Mouse (Mus musculus): ENCODE measurements at regions not wholly inside any gene's neighbourhood (a gene's known extent, or its start where the extent isn't known, plus 50 kb on each side); places are given as distances from the start of the nearest gene placed in this dataset.

DNA sequence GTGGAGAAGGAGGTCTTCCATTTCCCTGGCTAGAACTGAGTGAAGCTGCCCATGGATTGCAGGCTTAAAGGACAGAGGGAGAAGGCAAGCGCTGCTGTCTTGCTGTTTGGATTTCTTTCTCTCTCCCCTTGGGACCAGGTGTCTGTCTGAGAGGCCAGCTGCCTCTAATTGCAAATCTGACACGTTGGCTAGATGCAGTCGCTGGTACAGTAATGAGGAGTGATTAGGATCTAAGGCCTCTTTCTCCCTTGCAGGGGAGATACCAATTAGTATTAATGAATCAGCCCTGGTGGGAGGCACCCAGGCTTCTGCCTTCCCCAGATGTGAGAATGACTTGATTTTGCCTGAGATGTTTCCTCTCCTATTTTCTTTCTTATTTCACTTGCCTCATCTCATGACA lies 100.1 kb upstream of the Lyplal1 start:
- Histone ChIP-seq H3K4me1 (replicated peaks; ENCODE audit: insufficient read depth, low read length) (no peaks in the 10 kb centered on the region), H3K36me3 (ENCODE audit: insufficient read depth, low read length) (no peaks in the 10 kb centered on the region), H3K4me3 (replicated peaks; ENCODE audit: low read depth, low read length) (no peak overlapping the region), H3K4me2 (ENCODE audit: low read length) (no peak overlapping the region), H3K9ac (ENCODE audit: low read depth, low read length) (no peak overlapping the region), H3K27me3 (ENCODE audit: insufficient read depth, low read length) (no peaks in the 10 kb centered on the region), H3K9me3 (replicated peaks; ENCODE audit: low read length) (no peaks in the 10 kb centered on the region), H3K27ac (no peak overlapping the region)
- ATAC-seq (replicated peaks; ENCODE audit: low FRiP score, low read depth): no peak
- DNase-seq (ENCODE audit: low spot score): no peak
- TF ChIP-seq CTCF (IDR thresholded peaks at IDR 0.05; ENCODE audit: low read depth): no peak
- 15% methylated on average over 3 of the region's 3 CpGs for WGBS

DNA sequence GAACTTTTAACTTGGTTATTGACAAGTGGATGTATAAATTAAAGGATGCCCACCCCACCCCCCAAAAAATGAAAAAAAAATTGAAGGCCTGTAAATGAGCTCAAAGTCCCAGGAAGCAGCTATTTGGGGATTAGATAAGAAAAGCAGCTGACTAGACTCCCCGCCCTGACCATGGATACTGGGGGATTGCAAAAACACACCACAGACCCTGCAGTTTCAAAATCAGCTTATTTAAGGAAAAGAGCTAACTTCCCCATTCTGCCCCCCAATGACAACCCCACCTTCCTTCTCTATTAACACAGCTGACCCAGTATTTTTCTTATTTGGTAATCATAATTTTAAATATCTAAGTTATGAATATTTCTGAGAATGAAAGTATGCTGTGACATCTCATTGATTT lies 87.0 kb upstream of the Lyplal1 start:
- Histone ChIP-seq H3K4me2 (ENCODE audit: low read length) (no peak overlapping the region), H3K27me3 (ENCODE audit: insufficient read depth, low read length) (no peaks in the 10 kb centered on the region), H3K9ac (ENCODE audit: low read depth, low read length) (no peak overlapping the region), H3K9me3 (replicated peaks; ENCODE audit: low read length) (no peaks in the 10 kb centered on the region), H3K36me3 (ENCODE audit: insufficient read depth, low read length) (no peaks in the 10 kb centered on the region), H3K4me3 (replicated peaks; ENCODE audit: low read depth, low read length) (no peak overlapping the region), H3K4me1 (replicated peaks; ENCODE audit: insufficient read depth, low read length) (no peaks in the 10 kb centered on the region), H3K27ac (no peak overlapping the region)
- 96% methylated on average over 1 of the region's 1 CpGs for WGBS
- TF ChIP-seq CTCF (IDR thresholded peaks at IDR 0.05; ENCODE audit: low read depth): no peak
- DNase-seq (ENCODE audit: low spot score): no peak
- no peak for ATAC-seq (replicated peaks; ENCODE audit: low FRiP score, low read depth)

DNA sequence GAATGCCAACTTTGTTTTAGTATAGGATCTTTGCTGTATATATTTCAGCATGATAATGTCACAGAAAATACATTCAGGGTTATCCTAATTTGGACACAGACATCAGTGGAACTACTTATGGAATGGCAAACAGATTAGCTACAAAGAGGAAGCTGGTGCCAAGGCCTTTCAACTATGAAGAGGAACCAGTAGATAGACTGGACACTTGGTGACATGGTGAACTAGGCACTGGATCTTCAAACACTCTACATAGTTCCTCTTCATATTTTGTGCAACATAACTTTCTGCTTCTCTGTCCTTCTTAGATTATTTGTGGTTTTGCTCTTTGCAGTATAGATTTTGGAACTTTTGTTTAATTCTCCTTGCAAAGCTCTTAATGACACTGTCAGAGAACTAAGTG lies 85.4 kb upstream of the Lyplal1 start:
- no peak for ATAC-seq (replicated peaks; ENCODE audit: low FRiP score, low read depth)
- no peaks in the 10 kb centered on the region for H3K9me3 ChIP-seq (replicated peaks; ENCODE audit: low read length)
- no peaks in the 10 kb centered on the region for H3K27me3 ChIP-seq (ENCODE audit: insufficient read depth, low read length)
- no peak overlapping the region for H3K9ac ChIP-seq (ENCODE audit: low read depth, low read length)
- no peak for DNase-seq (ENCODE audit: low spot score)
- H3K4me2 ChIP-seq (ENCODE audit: low read length): no peak overlapping the region
- no peak overlapping the region for H3K27ac ChIP-seq
- TF ChIP-seq CTCF (IDR thresholded peaks at IDR 0.05; ENCODE audit: low read depth): no peak
- no peaks in the 10 kb centered on the region for H3K4me1 ChIP-seq (replicated peaks; ENCODE audit: insufficient read depth, low read length)
- no peaks in the 10 kb centered on the region for H3K36me3 ChIP-seq (ENCODE audit: insufficient read depth, low read length)
- no peak overlapping the region for H3K4me3 ChIP-seq (replicated peaks; ENCODE audit: low read depth, low read length)

DNA sequence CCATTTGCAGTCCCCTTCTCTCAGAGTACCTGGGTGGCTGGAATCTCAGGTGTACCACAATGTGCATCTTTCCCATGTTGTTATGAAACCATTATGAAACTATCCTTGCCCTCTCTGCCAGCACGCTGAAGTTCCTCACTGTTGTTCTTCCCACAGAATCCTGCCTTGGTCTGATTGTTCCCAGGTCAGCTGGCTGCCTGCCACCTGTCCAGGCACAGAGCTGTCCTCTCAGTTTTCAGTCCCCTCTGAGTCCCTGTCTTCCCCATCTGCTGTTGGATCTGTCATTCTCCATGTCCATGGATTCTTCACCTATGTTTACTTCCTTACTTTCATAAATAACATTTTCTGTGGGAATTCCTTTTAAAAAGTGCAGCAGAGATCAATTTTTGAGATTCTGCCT lies 81.3 kb upstream of the Lyplal1 start:
- Histone ChIP-seq H3K27me3 (ENCODE audit: insufficient read depth, low read length) (no peaks in the 10 kb centered on the region), H3K4me2 (ENCODE audit: low read length) (no peak overlapping the region), H3K9me3 (replicated peaks; ENCODE audit: low read length) (no peaks in the 10 kb centered on the region), H3K36me3 (ENCODE audit: insufficient read depth, low read length) (no peaks in the 10 kb centered on the region), H3K9ac (ENCODE audit: low read depth, low read length) (no peak overlapping the region), H3K4me3 (replicated peaks; ENCODE audit: low read depth, low read length) (no peak overlapping the region), H3K4me1 (replicated peaks; ENCODE audit: insufficient read depth, low read length) (no peaks in the 10 kb centered on the region), H3K27ac (no peak overlapping the region)
- DNase-seq (ENCODE audit: low spot score) (no peak), ATAC-seq (replicated peaks; ENCODE audit: low FRiP score, low read depth) (no peak)
- TF ChIP-seq CTCF (IDR thresholded peaks at IDR 0.05; ENCODE audit: low read depth): no peak
- 84% methylated on average over 1 of the region's 1 CpGs for WGBS

DNA sequence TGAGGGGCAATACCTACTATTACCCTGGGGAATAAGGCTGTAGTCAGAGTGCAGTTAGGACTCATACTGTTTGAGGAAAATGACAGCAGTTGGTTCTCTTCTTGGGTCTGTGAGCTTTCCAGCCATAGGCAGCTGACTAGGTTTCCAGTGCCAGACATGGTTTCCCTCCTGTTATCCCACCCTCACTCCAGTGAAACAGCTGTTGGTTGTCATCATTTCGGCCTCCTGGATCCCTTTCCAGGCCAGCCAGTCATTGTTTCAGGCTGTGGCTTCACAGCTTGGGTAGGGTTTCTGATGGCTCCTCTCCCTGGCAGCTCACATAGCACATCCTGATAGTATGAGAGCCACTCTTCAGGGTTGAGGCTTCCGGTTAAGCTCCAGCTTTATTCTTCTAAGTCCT lies 79.9 kb upstream of the Lyplal1 start:
- Histone ChIP-seq H3K9ac (ENCODE audit: low read depth, low read length) (no peak overlapping the region), H3K36me3 (ENCODE audit: insufficient read depth, low read length) (no peaks in the 10 kb centered on the region), H3K4me3 (replicated peaks; ENCODE audit: low read depth, low read length) (no peak overlapping the region), H3K27ac (no peak overlapping the region), H3K4me2 (ENCODE audit: low read length) (no peak overlapping the region), H3K27me3 (ENCODE audit: insufficient read depth, low read length) (no peaks in the 10 kb centered on the region), H3K9me3 (replicated peaks; ENCODE audit: low read length) (no peaks in the 10 kb centered on the region), H3K4me1 (replicated peaks; ENCODE audit: insufficient read depth, low read length) (no peaks in the 10 kb centered on the region)
- ATAC-seq (replicated peaks; ENCODE audit: low FRiP score, low read depth) (no peak), DNase-seq (ENCODE audit: low spot score) (no peak)
- TF ChIP-seq CTCF (IDR thresholded peaks at IDR 0.05; ENCODE audit: low read depth): no peak
- 42% methylated on average over 2 of the region's 2 CpGs for WGBS

DNA sequence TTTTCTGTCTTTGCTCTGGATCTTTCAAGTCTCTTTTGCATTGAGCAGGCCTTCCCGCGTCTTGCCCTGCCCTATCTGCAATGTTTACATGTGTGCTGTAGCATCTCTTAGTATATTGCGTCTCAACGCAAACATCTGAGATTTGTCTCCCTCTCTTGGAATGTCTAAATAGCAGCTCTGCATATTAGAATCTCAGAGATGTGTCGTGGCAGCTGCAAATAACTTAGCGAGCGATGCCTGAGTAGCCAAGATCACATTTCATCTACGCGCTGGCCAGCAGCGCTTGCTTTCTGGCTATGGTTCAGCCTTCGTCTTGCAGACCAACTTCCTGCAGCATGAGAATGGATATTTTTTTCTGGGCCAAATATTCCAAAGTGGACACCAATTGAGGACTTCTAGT lies 72.3 kb upstream of the Lyplal1 start:
- no peaks in the 10 kb centered on the region for H3K36me3 ChIP-seq (ENCODE audit: insufficient read depth, low read length)
- H3K9ac ChIP-seq (ENCODE audit: low read depth, low read length): no peak overlapping the region
- no peak overlapping the region for H3K27ac ChIP-seq
- H3K27me3 ChIP-seq (ENCODE audit: insufficient read depth, low read length): no peaks in the 10 kb centered on the region
- no peaks in the 10 kb centered on the region for H3K9me3 ChIP-seq (replicated peaks; ENCODE audit: low read length)
- ATAC-seq (replicated peaks; ENCODE audit: low FRiP score, low read depth) (no peak), DNase-seq (ENCODE audit: low spot score) (peak; percentile 88)
- TF ChIP-seq CTCF (IDR thresholded peaks at IDR 0.05; ENCODE audit: low read depth): peak; percentile 15; the same call in 1 of the 2 replicates
- no peak overlapping the region for H3K4me2 ChIP-seq (ENCODE audit: low read length)
- H3K4me3 ChIP-seq (replicated peaks; ENCODE audit: low read depth, low read length): no peak overlapping the region
- WGBS: 36% methylated on average over 11 of the region's 11 CpGs
- H3K4me1 ChIP-seq (replicated peaks; ENCODE audit: insufficient read depth, low read length): no peaks in the 10 kb centered on the region

DNA sequence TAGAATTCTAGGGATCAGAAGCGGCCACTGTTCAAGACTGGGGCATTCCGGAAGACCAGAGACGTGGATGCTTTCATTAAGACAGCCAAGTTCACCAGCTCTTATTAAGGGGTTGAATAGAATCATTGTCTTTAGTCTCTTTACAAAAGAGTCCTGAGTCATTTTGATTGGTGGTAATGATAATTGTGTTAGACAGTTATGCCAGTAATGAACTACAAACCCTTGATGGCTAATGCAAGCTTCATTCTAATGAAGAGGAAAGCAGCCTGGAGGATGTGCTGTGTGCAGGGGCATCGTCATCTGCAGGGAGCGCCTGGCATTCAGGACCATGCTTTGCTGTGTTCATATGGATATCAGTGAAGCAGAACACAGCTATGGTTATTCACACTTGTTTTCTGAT lies 70.3 kb upstream of the Lyplal1 start:
- no peak for TF ChIP-seq CTCF (IDR thresholded peaks at IDR 0.05; ENCODE audit: low read depth)
- no peaks in the 10 kb centered on the region for H3K27me3 ChIP-seq (ENCODE audit: insufficient read depth, low read length)
- no peak overlapping the region for H3K27ac ChIP-seq
- H3K9ac ChIP-seq (ENCODE audit: low read depth, low read length): no peak overlapping the region
- no peaks in the 10 kb centered on the region for H3K9me3 ChIP-seq (replicated peaks; ENCODE audit: low read length)
- H3K4me3 ChIP-seq (replicated peaks; ENCODE audit: low read depth, low read length): no peak overlapping the region
- H3K4me2 ChIP-seq (ENCODE audit: low read length): no peak overlapping the region
- no peaks in the 10 kb centered on the region; the same call in 1 of the 2 replicates for H3K4me1 ChIP-seq (replicated peaks; ENCODE audit: insufficient read depth, low read length)
- H3K36me3 ChIP-seq (ENCODE audit: insufficient read depth, low read length): no peaks in the 10 kb centered on the region
- no peak for DNase-seq (ENCODE audit: low spot score)
- ATAC-seq (replicated peaks; ENCODE audit: low FRiP score, low read depth): no peak
- 91% methylated on average over 5 of the region's 5 CpGs for WGBS

Measured in kidney, postnatal 0 days (tissue).